Mouse (Mus musculus): ENCODE data around the gene Calhm6. TPM values are rescaled to one million over a fixed set of nuclear protein-coding genes. Genes with fewer than 3 reads are reported as not detected.

The Calhm6 gene
- polyA plus RNA-seq, 1 experiment from 2014 or later: 1.0 TPM

DNA sequence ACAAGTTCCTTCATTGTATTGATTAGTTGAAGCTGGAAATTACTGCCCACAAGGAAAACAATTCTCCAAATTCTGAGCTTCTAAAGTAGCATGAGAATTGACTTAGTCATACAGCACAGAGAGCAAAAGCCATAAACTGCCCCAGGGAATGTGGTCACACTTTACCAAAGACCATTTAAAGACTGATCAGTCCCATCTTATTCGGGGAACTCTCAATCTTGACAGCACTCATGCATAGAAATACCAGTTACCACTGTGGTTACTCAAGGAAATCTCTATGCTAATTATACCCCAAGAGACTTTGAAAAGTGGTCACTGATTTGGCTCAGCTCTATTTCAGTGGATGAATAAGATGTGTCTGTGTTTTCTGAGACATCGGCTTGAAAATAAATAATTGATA lies 32.6 kb downstream of the Calhm6 start:
- no peak overlapping the region for H3K4me2 ChIP-seq (replicated peaks)
- H3K27me3 ChIP-seq: no peaks in the 10 kb centered on the region
- no peak overlapping the region for H3K4me3 ChIP-seq
- H3K36me3 ChIP-seq: no peaks in the 10 kb centered on the region
- WGBS: 72% methylated on average over 2 of the region's 2 CpGs
- no peak overlapping the region for H3K9ac ChIP-seq
- ATAC-seq (ENCODE audit: low FRiP score, low read depth): no peak
- H3K4me1 ChIP-seq: no peaks in the 10 kb centered on the region
- no peaks in the 10 kb centered on the region for H3K9me3 ChIP-seq
- H3K27ac ChIP-seq: no peak overlapping the region

DNA sequence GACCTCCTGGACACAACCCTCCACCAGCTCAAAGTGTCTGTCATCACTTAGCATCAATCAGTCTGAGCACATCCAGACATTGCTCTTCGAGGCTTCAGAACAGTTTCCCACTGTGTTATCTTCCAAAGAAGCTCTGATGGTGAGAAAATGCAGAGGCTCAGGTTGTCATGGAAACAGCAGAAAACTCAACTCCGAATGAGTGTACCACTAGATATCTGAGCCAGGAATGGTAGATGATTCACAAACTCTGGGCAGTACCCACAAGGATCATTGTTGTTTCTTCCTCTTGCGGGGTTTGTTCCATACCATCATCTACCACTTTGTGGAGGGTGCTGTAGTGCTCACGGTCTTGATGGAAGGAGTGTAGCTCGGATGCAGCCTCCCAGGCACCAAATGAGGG lies 35.9 kb downstream of the Calhm6 start:
- Histone ChIP-seq H3K4me3 (no peak overlapping the region), H3K27me3 (no peaks in the 10 kb centered on the region), H3K27ac (no peak overlapping the region), H3K9ac (no peak overlapping the region), H3K4me2 (replicated peaks) (no peak overlapping the region), H3K9me3 (no peaks in the 10 kb centered on the region), H3K4me1 (no peaks in the 10 kb centered on the region), H3K36me3 (no peaks in the 10 kb centered on the region)
- WGBS: 60% methylated on average over 5 of the region's 5 CpGs
- no peak for ATAC-seq (ENCODE audit: low FRiP score, low read depth)

DNA sequence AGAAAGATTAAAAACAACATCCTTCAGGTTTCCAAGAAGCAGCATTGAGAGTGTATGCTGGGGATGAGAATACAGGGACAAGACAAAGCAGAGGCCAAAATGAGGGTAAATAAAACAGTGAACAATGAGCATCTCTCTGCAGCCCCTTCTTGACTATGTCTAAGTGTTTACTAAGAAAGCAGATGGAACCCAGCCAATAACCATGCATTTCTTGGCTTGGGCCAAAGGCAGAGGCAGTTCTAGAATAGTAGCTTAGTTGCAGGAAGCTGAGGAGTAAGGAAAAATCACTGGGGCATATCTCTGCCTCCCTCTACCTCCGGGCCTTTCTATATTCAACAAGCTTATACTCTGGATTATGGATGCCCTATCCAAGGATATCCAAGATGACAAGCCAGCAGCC lies 37.3 kb downstream of the Calhm6 start:
- no peaks in the 10 kb centered on the region for H3K9me3 ChIP-seq
- ATAC-seq (ENCODE audit: low FRiP score, low read depth): no peak
- no peak overlapping the region for H3K9ac ChIP-seq
- H3K27ac ChIP-seq: no peak overlapping the region
- H3K4me2 ChIP-seq (replicated peaks): no peak overlapping the region
- H3K36me3 ChIP-seq: no peaks in the 10 kb centered on the region
- WGBS: 90% methylated on average over 1 of the region's 1 CpGs
- H3K4me1 ChIP-seq: no peaks in the 10 kb centered on the region
- H3K4me3 ChIP-seq: no peak overlapping the region
- H3K27me3 ChIP-seq: no peaks in the 10 kb centered on the region

DNA sequence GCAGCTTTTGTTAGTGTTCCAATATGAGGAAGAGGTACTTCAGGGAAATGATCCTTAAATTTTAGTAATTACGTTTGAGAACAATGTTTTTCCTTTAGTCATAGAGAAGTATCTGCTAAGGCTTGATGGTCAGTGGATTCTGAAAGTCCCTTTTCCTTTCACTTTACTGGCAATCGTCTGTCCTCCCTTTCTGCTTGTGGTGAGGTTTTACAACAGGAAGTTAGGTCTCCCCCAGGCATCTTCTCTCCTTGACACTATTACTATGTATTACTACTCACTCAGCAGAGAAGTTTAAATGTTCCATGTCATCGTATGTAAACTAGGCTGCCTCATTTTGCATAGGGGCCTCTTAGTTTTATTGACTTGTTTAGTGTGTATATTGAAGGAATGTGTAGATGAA lies 38.3 kb downstream of the Calhm6 start:
- Histone ChIP-seq H3K4me1 (no peaks in the 10 kb centered on the region), H3K4me2 (replicated peaks) (no peak overlapping the region), H3K9me3 (no peaks in the 10 kb centered on the region), H3K4me3 (no peak overlapping the region), H3K9ac (no peak overlapping the region), H3K27me3 (no peaks in the 10 kb centered on the region), H3K36me3 (no peaks in the 10 kb centered on the region), H3K27ac (no peak overlapping the region)
- no peak for ATAC-seq (ENCODE audit: low FRiP score, low read depth)
- 46% methylated on average over 3 of the region's 3 CpGs for WGBS

DNA sequence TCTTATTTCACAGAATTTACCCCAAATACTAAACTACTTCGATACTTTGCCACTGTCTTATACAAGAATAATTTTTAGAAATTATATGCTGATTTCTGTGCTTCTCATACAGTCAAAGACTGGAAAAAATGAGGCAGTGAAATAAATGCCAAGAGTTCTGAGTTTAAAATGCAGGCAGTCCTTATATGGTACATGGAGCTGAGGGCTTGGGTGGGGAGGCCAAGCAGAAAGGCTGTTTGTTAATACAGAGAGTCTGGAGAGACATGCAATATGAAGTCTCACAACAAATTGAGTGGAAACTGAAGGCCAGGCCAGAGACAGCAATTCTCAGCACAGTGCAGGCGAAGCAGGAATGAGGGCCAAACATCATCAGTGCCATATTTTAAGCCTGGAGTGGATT lies 39.3 kb downstream of the Calhm6 start:
- no peaks in the 10 kb centered on the region for H3K4me1 ChIP-seq
- H3K9me3 ChIP-seq: no peaks in the 10 kb centered on the region
- H3K27ac ChIP-seq: no peak overlapping the region
- no peak overlapping the region for H3K4me3 ChIP-seq
- no peak overlapping the region for H3K4me2 ChIP-seq (replicated peaks)
- H3K27me3 ChIP-seq: no peaks in the 10 kb centered on the region
- 84% methylated on average over 2 of the region's 2 CpGs for WGBS
- no peak overlapping the region for H3K9ac ChIP-seq
- no peaks in the 10 kb centered on the region for H3K36me3 ChIP-seq
- ATAC-seq (ENCODE audit: low FRiP score, low read depth): no peak

DNA sequence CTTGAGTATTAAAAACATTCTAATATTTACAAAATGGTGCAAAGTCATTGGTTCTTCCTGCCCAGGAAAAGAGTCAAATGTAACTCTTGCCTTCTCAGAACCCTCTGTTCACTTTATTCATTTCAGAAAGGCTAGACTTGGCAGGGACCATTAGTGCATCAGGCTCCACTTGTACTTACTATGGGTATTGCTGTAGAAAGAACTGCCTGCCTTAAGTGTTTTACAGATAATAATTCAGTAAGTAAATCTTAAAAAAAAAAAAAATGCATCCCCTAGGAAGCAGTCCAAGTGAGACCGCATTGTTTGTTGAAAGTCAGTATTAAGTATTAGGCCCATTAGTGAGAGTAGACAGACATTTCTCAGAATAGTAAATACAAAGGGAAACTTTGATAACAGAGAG lies 41.3 kb downstream of the Calhm6 start:
- 88% methylated on average over 1 of the region's 1 CpGs for WGBS
- Histone ChIP-seq H3K4me3 (no peak overlapping the region), H3K27me3 (no peaks in the 10 kb centered on the region), H3K9ac (no peak overlapping the region), H3K4me2 (replicated peaks) (no peak overlapping the region), H3K4me1 (no peaks in the 10 kb centered on the region), H3K27ac (no peak overlapping the region), H3K9me3 (no peaks in the 10 kb centered on the region), H3K36me3 (no peaks in the 10 kb centered on the region)
- no peak for ATAC-seq (ENCODE audit: low FRiP score, low read depth)

Other genes with a start within 250 kb of the Calhm6 start
- gene Rsph4a, start 222.9 kb downstream of the Calhm6 start, polyA plus RNA-seq (2015; fragmentation: Nextera tagmentation; extraction: Ambion mirVana): not detected in 2 replicates
- gene Zup1, start 176.7 kb downstream of the Calhm6 start, polyA plus RNA-seq (2015; fragmentation: Nextera tagmentation; extraction: Ambion mirVana): 28.9 and 29.5 TPM in 2 replicates
- gene Rwdd1, start 108.4 kb downstream of the Calhm6 start, polyA plus RNA-seq (2015; fragmentation: Nextera tagmentation; extraction: Ambion mirVana): 146 and 152 TPM in 2 replicates
- gene Trappc3l, start 90.4 kb downstream of the Calhm6 start, polyA plus RNA-seq (2015; fragmentation: Nextera tagmentation; extraction: Ambion mirVana): not detected in 2 replicates
- gene Calhm4, start 83.7 kb downstream of the Calhm6 start, polyA plus RNA-seq (2015; fragmentation: Nextera tagmentation; extraction: Ambion mirVana): 0.06 TPM in 1 of 2 replicates, not detected in the other
- 0.45 and 0.51 TPM in 2 replicates for gene Calhm5, start 31.5 kb downstream of the Calhm6 start, polyA plus RNA-seq (2015; fragmentation: Nextera tagmentation; extraction: Ambion mirVana)
- 44.0 and 44.5 TPM in 2 replicates for gene Dse, start 79.7 kb upstream of the Calhm6 start, polyA plus RNA-seq (2015; fragmentation: Nextera tagmentation; extraction: Ambion mirVana)
- gene Tspyl1, start 154.2 kb upstream of the Calhm6 start, polyA plus RNA-seq (2015; fragmentation: Nextera tagmentation; extraction: Ambion mirVana): 91.0 and 93.1 TPM in 2 replicates
- 22.2 and 24.7 TPM in 2 replicates for gene Tspyl4, start 169.5 kb upstream of the Calhm6 start, polyA plus RNA-seq (2015; fragmentation: Nextera tagmentation; extraction: Ambion mirVana)

Measured in limb, embryonic 13.5 days (tissue).